Mouse (Mus musculus) telencephalon, adult 2 months (tissue): ENCODE data around the gene 6330409D20Rik.
A peak's percentile ranks its signal among the peaks of the same experiment; 100 is the strongest.

ENCODE experiments used
- DNase-seq: peaks from one replicate; pipeline ENCODE4 v3.0.0-alpha.2; 2011; ENCODE audit warnings: low read depth, low spot score

6330409D20Rik gene

GRCm38 (mm10) chr2:32700966-32701743 lies 39.7 kb downstream of the 6330409D20Rik start:
- no peak for DNase-seq

DNA sequence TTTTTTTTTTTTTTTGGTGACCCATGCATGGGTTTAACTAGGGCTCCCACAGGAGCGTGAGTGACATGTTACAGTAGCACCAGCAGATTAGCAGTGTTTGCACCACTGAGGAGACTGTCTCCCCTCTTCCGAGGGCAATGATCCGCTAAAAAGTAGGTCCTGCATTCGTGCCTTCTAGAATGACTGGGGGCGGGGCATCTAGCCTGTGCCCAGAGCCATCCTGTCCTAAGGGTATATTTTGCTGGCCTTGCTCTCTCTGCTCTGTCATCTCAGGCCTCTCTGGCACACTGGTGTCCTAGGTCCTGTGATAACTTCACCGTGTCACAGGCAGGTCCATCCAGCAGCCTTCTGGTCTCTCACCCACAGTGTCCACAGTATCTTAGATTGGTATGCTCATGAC lies 41.1 kb downstream of the 6330409D20Rik start:
- DNase-seq = no peak

DNA sequence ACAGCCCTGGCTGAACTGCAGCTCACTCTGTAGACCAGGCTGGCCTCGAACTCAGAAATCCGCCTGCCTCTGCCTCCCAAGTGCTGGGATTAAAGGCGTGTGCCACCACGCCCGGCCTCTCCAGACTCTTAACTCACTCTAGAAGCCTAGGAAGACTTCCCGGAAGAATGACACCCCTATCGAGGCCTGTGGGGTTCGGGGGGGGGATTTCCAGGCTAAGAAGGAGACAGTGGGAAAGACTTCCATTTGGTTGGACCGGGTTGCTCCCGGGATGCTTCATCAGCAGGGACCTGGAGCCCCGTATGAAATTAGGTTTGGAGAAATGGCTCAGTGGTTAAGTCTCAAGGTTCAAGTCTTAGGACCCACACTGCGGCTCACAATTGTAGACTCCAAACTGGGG lies 46.1 kb downstream of the 6330409D20Rik start:
- DNase-seq = no peak

DNA sequence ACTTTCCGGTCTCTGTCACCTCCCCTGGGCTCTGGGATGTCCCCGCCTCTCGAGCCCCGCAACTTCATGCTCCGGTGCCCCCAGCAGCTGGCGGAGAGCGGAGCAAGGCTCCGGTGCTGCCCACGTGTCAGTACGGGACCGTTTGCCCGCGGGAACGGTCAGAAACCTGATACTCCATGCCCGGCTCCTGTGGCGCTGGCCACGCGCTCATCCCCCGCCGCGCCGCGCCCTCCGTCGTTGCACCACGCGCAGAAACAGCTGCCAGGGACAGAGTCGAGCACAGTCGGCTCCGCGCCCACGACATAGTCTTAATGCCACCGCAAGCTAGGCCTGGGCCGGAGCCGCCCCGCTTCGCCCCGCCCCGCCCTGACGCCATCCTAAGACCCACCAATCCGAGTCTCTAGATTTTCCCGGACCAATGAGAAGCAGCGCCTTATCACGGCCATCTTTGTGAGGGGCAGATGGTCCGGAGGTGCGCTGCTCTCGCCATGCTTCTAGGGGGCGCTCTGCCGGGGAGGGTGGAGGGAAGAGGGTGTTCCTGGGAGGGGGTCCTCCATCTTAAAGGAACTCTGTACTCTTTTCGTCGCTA lies 46.9 kb downstream of the 6330409D20Rik start:
- DNase-seq = peak; percentile 97

DNA sequence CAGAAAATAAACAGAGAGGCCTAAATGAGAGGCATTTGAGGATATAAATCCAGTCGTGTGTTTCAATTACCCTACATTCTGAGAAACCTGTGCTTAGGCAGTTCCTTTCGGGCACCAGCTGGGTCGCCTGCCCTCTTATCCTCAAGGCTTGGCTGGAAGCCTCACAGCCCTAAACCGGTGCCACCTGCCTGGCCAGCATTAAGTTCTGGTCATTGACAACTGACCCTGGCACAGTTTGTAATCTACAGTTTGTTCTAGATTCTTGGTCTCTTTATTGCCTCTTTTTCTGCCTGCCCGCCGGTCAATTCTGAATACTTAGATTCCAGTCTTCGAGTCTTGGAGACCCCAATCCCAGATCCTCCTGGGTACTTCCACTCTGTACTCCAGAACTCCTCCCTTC lies 47.5 kb downstream of the 6330409D20Rik start:
- DNase-seq = no peak

DNA sequence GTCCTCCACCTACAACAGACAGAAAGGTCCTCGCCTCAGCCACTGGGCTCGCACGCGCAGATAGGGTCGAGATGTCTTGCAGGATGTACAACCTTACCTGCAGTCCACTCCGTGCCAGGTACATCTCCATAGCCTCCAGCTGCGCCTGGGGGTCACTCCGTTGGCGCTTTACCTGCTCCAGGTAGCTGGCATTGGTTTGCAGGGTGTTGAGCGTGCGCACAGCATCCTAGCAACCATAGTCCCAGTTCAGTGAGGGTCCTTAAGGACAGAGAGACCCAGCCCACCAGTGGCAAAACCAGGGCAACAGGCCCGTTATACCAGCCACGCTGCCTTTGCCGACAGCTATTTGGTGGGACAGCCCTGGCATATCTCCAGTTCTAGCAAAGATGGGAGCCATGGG lies 48.3 kb downstream of the 6330409D20Rik start:
- DNase-seq = no peak

GRCm38 (mm10) chr2:32691041-32691440 lies 49.8 kb downstream of the 6330409D20Rik start:
- no peak for DNase-seq

- DNase-seq = peak; percentile 83
Observed at GRCm38 (mm10) chr2:32689420-32689819, 51.4 kb downstream of the 6330409D20Rik start.

DNA sequence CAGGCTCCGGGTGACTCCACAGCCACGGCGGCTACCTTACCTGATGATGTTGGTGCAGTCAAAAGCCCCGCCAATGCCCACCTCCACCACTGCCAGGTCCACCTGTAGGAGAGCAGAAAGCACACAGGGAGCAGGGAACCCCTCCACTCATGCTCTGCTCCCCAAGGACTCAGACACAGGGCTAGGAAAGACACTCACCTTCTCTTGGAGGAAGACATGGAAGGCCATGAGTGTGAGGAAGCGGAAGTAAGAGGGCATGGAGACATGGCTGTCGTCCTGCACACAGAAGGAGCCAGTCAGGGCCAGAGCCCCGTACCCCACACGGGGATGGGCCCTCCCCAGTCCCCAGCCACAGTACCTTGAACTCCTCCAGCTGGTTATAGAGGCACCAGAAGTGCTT lies 53.3 kb downstream of the 6330409D20Rik start:
- no peak for DNase-seq

GRCm38 (mm10) chr2:32686640-32687039 lies 54.2 kb downstream of the 6330409D20Rik start:
- no peak for DNase-seq

GRCm38 (mm10) chr2:32685807-32686206 lies 55.0 kb downstream of the 6330409D20Rik start:
- DNase-seq = no peak

DNA sequence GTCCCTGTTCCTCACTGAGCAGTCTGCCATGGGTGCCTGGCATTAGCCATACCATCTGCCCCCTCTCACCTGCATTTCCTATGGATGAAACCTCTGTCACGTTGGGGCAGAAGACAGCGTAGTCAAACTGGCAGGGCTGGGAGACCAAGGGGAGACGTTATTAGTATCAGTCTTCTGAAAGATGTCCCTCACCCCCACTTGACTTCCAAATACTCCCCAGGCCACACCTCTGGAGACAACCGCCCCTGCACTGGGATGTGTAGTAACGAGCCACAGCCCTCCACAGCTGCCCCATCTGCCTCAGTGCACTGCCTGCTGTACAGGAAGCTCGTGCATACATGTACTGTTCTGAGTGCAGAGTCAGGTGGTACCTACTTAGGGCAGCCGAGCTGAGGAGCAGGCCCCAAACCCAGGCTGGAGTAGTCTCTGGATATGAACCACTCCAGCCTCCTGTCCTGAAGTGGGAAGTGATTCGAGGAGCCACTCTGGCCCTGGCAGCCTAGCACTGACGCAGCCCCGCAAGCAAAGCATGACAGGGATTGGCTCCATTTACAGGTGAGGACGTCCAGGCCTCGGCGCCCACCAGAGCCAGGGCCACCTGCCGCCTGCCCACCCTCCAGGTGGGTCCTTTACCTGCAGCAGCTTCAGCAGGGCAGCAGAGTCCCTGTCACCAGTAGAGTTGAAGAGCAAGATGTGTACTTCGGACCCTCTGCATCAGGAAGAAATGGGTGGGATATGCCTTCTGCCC lies 56.0 kb downstream of the 6330409D20Rik start:
- no peak for DNase-seq

DNA sequence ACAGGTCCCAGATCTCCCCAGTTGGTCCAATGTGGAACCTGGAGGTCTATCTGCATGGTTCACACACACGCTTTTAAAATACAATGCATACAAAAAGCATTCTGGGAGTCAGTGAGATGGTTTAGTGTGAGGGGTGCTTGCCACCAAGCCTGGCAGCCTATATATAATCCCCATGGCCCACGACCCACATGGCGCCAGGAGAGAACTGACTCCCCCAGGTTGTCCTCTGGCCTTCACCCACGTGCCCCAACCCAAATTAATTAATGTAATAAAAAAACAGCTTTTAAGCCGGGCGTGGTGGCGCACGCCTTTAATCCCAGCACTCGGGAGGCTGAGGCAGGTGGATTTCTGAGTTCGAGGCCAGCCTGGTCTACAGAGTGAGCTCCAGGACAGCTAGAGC lies 57.1 kb downstream of the 6330409D20Rik start:
- no peak for DNase-seq

- no peak for DNase-seq
Observed at GRCm38 (mm10) chr2:32682721-32683417, 57.9 kb downstream of the 6330409D20Rik start.
